Mouse (Mus musculus) lung, postnatal 0 days (tissue): Measurements from ENCODE around the gene Nhlrc1.

Experiments
- CTCF ChIP-seq: IDR thresholded peaks from 2 replicates; pipeline ENCODE4 v1.5.1; 2016; ENCODE audit warnings: antibody characterized with exemption, mild to moderate bottlenecking
- EP300 ChIP-seq: IDR thresholded peaks from 2 replicates; pipeline ENCODE4 v1.6.1; 2016; ENCODE audit warnings: antibody characterized with exemption, mild to moderate bottlenecking, control low read depth

DNA sequence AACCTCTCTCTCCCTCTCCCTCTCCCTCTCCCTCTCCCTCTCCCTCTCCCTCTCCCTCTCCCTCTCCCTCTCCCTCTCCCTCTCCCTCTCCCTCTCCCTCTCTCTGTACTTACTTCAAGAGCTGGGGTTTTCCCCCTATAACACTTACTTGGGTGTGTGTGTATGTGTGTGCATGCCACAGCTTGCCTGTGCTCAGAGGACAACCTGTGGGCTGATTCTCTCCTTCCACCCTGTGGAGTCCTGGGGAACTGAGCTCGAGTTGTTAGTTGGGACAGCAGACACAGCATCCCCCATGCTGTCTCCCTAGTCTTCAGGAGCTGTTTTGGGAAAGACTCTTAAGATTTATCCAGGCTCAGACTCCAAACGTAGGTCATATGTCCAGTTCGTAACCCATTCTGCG lies 47.3 kb downstream of the Nhlrc1 start:
- peak; percentile 31 for TF ChIP-seq CTCF
- no peak for TF ChIP-seq EP300
